Mouse (Mus musculus) macrophage (primary cell): ENCODE results near the gene Dyrk1a. TPM values are rescaled to one million over a fixed set of nuclear protein-coding genes. Genes with fewer than 3 reads are reported as not detected.

Experiments
- H3K27ac ChIP-seq: fragments of 350-480 bp; formaldehyde crosslinking; 2 replicates; pipeline ENCODE4 v1.9.0; 2021
- H3K36me3 ChIP-seq: fragments of 350-480 bp; formaldehyde crosslinking; 2 replicates; pipeline ENCODE4 v1.9.0; 2021; ENCODE audit errors: inconsistent target
- H3K4me3 ChIP-seq: fragments of 350-480 bp; formaldehyde crosslinking; 2 replicates; pipeline ENCODE4 v1.9.0; 2021; ENCODE audit errors: inconsistent target
- H3K79me2 ChIP-seq: fragments of 350-480 bp; formaldehyde crosslinking; 2 replicates; pipeline ENCODE4 v1.9.0; 2021; ENCODE audit errors: inconsistent target
- WGBS: methylation state at CpG from one replicate; pipeline ENCODE4 v1.1.7; 2026; ENCODE audit warnings: inconsistent platforms; ENCODE audit not compliant: missing documents; 5-methylcytosine and 5-hydroxymethylcytosine counted together
- polyA plus RNA-seq: library from polyadenylated mRNA; stranded (reverse); fragments of 250-400 nt; gene quantifications from 3 replicates; pipeline ENCODE4 v1.2.4, GENCODE M21; 2018; ENCODE audit warnings: inconsistent platforms

Dyrk1a gene
- polyA plus RNA-seq, 1 experiment from 2014 or later = 30.9 TPM

GRCm38 (mm10) chr16:94542898-94543297 is 26.9 kb upstream of the Dyrk1a start:
- H3K36me3 ChIP-seq = no peaks in the 10 kb centered on the region
- H3K27ac ChIP-seq = no peak overlapping the region
- H3K79me2 ChIP-seq = no peaks in the 10 kb centered on the region
- WGBS = 98% methylated on average over 8 of the region's 8 CpGs
- no peak overlapping the region for H3K4me3 ChIP-seq

GRCm38 (mm10) chr16:94544540-94545105 is 25.2 kb upstream of the Dyrk1a start:
- H3K79me2 ChIP-seq = no peaks in the 10 kb centered on the region
- peak overlapping the region; percentile 67 for H3K27ac ChIP-seq
- 79% methylated on average over 11 of the region's 11 CpGs for WGBS
- no peaks in the 10 kb centered on the region for H3K36me3 ChIP-seq
- no peak overlapping the region for H3K4me3 ChIP-seq

GRCm38 (mm10) chr16:94545781-94546562 is 23.8 kb upstream of the Dyrk1a start:
- Histone ChIP-seq H3K79me2 (no peaks in the 10 kb centered on the region), H3K27ac (peak overlapping the region; percentile 67; the same call in 1 of the 2 replicates), H3K4me3 (no peak overlapping the region), H3K36me3 (no peaks in the 10 kb centered on the region)
- WGBS = 35% methylated on average over 8 of the region's 8 CpGs

GRCm38 (mm10) chr16:94549813-94550212 is 20.0 kb upstream of the Dyrk1a start:
- Histone ChIP-seq H3K27ac (no peak overlapping the region), H3K4me3 (no peak overlapping the region), H3K79me2 (no peaks in the 10 kb centered on the region), H3K36me3 (no peaks in the 10 kb centered on the region)
- 59% methylated on average over 10 of the region's 10 CpGs for WGBS

- no peak overlapping the region for H3K4me3 ChIP-seq
- no peaks in the 10 kb centered on the region for H3K36me3 ChIP-seq
- H3K79me2 ChIP-seq = no peaks in the 10 kb centered on the region
- no peak overlapping the region for H3K27ac ChIP-seq
These were observed 17.9 kb upstream of the Dyrk1a start for GRCm38 (mm10) chr16:94551934-94552333.

- no peaks in the 10 kb centered on the region for H3K36me3 ChIP-seq
- H3K79me2 ChIP-seq = no peaks in the 10 kb centered on the region
- no peak overlapping the region for H3K4me3 ChIP-seq
- 96% methylated on average over 7 of the region's 7 CpGs for WGBS
- no peak overlapping the region for H3K27ac ChIP-seq
These were observed 14.5 kb upstream of the Dyrk1a start for GRCm38 (mm10) chr16:94555346-94555745.

GRCm38 (mm10) chr16:94556228-94556627 is 13.6 kb upstream of the Dyrk1a start:
- no peak overlapping the region for H3K4me3 ChIP-seq
- H3K36me3 ChIP-seq = no peaks in the 10 kb centered on the region
- WGBS = 10% methylated on average over 5 of the region's 5 CpGs
- no peaks in the 10 kb centered on the region for H3K79me2 ChIP-seq
- H3K27ac ChIP-seq = peak overlapping the region; percentile 3; the same call in 1 of the 2 replicates

- WGBS = 4% methylated on average over 7 of the region's 7 CpGs
- no peaks in the 10 kb centered on the region for H3K36me3 ChIP-seq
- no peaks in the 10 kb centered on the region for H3K79me2 ChIP-seq
- H3K4me3 ChIP-seq = peak overlapping the region; percentile 16; the same call in 1 of the 2 replicates
- peak overlapping the region; percentile 63 for H3K27ac ChIP-seq
These were observed 10.5 kb upstream of the Dyrk1a start for GRCm38 (mm10) chr16:94559282-94559681.

- no peaks in the 10 kb centered on the region for H3K79me2 ChIP-seq
- H3K36me3 ChIP-seq = no peaks in the 10 kb centered on the region
- H3K4me3 ChIP-seq = peak overlapping the region; percentile 16; the same call in 1 of the 2 replicates
- peak overlapping the region; percentile 63 for H3K27ac ChIP-seq
- WGBS = 19% methylated on average over 7 of the region's 7 CpGs
These were observed 10.0 kb upstream of the Dyrk1a start for GRCm38 (mm10) chr16:94559782-94560181.

- Histone ChIP-seq H3K36me3 (no peaks in the 10 kb centered on the region), H3K4me3 (no peak overlapping the region), H3K27ac (no peak overlapping the region), H3K79me2 (no peaks in the 10 kb centered on the region)
- 45% methylated on average over 5 of the region's 5 CpGs for WGBS
These were observed 9.2 kb upstream of the Dyrk1a start for GRCm38 (mm10) chr16:94560618-94561017.

GRCm38 (mm10) chr16:94566124-94566523 is 3.7 kb upstream of the Dyrk1a start:
- Histone ChIP-seq H3K79me2 (peaks cover 3% of the 10 kb centered on the region), H3K4me3 (no peak overlapping the region), H3K27ac (no peak overlapping the region), H3K36me3 (no peaks in the 10 kb centered on the region)
- 38% methylated on average over 8 of the region's 8 CpGs for WGBS

- Histone ChIP-seq H3K36me3 (no peaks in the 10 kb centered on the region), H3K79me2 (peaks cover 12% of the 10 kb centered on the region), H3K4me3 (no peak overlapping the region), H3K27ac (no peak overlapping the region)
- 88% methylated on average over 11 of the region's 11 CpGs for WGBS
These were observed 2.8 kb upstream of the Dyrk1a start for GRCm38 (mm10) chr16:94566834-94567585.

- WGBS = 76% methylated on average over 5 of the region's 5 CpGs
- Histone ChIP-seq H3K4me3 (no peak overlapping the region), H3K27ac (no peak overlapping the region), H3K79me2 (peaks cover 19% of the 10 kb centered on the region), H3K36me3 (no peaks in the 10 kb centered on the region)
These were observed 2.1 kb upstream of the Dyrk1a start for GRCm38 (mm10) chr16:94567751-94568150.

- Histone ChIP-seq H3K4me3 (peak overlapping the region; percentile 43), H3K36me3 (no peaks in the 10 kb centered on the region), H3K79me2 (peaks cover 27% of the 10 kb centered on the region), H3K27ac (peak overlapping the region; percentile 76)
- WGBS = 2% methylated on average over 28 of the region's 53 CpGs
These were observed 1.2 kb upstream of the Dyrk1a start for GRCm38 (mm10) chr16:94568335-94569228.
